Mouse (Mus musculus): ENCODE measurements around the gene Parva.

The Parva gene

DNA sequence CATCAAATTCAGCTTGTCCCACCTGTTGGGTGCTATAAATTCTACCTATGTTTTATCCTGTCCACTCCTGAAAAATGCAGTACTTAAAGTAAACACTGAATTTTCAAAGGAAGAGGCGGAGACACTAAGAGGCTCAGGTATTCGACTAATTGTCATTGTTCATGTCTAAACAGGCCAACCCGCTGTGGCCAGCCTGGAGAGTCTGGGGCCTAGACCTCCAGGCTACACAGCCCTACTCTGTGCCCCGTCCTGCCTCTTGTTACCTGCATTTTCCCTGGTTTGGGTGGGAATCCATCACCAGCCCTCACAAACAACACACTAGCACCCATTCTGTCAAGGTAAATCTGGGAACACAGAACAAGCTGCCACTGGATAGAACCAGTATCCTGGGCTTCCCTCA, 9.7 kb upstream of the Parva start:
- in situ Hi-C loops (cut with MseI, MboI): loop anchor here in 1 of 2 experiments (25.0 kb wide), 1 partner anchor 445 kb away; no protein-coding TSS in a partner anchor

DNA sequence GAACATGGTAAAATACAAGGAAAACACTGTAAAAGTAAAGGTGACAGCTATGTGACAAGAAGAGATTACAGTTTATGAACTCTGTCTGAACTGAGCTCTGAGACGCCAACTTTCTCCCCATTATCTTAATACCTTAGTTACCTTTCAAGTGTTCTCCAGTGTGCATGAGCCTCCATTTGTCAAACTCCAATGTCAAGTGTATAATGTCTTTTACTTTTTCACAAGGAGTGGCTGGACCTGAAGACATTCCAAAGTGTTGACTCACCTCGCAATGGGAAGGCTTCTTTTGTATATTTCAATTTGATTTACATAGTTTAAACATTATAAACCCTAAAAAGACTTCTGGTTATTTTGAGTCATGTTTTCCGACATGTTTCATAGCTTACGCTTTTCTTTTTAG, 3.9 kb upstream of the Parva start:
- in situ Hi-C loops (cut with MseI, MboI): loop anchor here in 1 of 2 experiments (25.0 kb wide), 1 partner anchor 439 kb away; no protein-coding TSS in a partner anchor

DNA sequence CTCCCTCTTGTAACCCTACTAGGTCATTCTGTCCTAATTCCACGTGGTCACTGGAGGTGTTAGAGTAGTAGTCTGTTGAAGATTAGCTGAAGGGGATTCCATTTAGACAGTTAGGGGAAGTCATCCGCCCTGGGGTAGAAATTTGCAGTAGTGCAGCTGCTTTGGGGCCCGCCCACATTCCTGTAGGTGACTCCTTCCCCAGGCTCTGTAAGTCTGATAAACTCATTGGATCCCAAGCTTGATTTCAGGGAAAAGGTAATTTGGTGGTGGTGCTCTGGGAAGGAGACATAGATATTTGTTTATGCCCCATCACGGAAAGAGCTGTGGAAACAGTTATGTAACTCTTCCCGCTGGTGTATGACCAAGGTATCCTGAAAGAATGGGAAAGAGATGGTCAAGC, 494 bp upstream of the Parva start:
- in situ Hi-C loops (cut with MseI, MboI): no loop called here

DNA sequence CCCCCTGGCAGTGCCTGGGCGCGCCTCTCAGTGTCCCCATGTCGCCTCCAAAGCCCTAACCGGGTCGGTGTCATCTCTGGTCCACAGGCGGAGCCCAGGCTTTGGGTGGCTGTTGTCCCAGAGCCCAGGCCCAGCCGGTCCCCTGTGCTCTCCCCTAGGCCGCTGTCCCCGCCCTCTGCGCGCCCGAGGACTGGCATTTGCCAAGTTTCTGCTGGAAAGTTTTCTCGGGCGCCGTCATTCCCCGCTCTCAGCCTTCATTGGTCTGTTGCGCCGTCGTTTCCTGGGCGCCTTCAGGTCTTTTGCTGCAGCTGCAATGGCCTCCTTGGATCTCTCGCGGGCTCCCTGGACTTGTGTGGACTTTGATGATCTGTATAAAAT, 842 bp downstream of the Parva start:
- in situ Hi-C loops (cut with MseI, MboI): no loop called here

DNA sequence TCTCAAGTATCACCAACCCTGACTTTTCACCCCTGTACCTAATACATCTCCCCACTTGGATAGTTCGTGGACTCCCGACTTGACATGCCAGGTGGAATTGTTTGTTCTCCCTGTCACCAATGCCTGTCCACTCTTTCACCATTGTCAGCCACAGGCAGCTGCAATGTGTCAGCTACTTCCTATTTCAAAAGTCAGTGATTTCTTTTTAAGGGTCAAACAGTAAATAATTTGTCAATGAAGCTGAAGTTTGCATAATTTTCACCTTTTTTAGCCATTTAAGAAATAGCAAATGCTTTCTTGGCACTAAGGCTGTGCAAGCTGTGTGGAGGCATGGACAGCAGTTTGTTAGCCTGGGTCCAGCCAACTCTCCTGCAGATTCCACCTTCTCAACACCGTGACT, 12.5 kb downstream of the Parva start:
- in situ Hi-C loops (cut with MseI, MboI): no loop called here

DNA sequence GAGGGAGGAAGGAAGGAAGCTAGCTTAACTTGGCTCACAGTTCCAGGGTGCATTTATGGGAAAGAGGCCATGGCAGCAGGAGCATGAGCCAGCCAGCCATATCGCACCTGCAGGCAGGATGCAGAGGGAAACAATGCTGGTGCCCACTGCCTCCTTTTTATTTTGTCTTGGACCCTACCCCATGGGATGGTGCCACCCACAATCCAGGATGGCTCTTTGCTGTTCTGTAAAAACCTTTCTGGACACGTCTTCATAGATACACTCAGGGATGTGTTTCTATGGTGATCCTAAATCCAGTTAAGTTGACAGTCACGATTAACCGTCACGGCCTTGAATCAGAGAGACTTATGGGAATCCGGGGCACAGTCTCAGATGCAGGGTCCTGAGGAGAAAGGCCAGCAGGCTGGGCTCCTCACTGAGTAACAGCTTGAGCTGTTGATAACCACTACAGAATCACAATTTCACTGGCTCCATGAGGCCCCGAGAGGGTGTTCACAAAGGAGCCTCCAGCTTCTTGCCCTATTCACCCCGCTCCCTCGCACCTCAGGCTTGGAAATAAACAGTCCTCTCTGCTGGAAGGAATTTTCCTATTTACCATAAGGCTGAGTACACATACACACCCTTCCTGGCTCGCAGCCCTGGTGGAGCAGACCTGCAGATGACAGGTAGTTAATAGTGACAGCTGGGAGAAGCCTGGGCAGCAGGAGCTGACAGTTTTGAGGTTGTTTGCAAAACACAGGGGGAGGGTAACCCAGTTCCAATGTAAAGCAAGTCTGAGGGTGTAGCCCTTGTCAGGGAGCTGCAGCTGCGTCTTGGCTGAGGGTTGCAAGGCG, 17.1 kb downstream of the Parva start:
- in situ Hi-C loops (cut with MseI, MboI): no loop called here

DNA sequence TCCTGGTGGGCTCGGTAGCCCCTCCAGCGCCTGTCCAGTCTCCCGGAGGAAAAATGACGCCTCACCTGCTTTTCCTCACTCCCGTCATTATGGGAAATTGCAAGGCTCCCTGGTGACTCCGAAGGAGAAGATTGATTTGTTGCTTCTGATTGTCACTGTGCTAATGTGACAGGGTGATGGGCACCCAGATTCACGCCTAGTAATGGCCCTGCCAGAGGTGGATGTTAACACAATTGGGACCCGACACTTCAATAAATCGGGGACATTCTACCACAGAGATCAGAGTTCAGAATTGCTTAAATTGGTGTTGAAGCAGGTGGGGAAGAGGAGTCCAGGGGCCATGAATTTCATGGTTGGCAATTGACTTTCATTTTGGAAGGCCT, 17.7 kb downstream of the Parva start:
- in situ Hi-C loops (cut with MseI, MboI): no loop called here

DNA sequence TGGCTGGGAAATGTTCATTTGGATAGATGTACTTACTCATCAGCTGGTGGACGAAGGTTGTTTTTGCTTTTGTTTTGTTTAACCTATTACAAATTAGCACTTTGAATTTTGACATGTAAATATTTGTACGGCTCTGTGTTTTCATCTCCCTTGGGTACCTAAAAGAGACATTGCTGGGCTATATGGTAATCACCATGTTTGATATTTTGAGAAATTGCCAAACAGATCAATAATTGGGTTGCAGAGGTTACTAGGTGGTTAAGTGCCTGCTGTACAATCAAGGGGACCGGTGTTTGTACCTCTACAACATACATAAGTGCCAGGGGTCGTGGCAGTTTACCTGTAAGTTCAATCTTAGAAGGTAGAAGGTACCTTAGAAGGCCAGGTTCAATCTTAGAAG, 19.2 kb downstream of the Parva start:
- in situ Hi-C loops (cut with MseI, MboI): no loop called here

DNA sequence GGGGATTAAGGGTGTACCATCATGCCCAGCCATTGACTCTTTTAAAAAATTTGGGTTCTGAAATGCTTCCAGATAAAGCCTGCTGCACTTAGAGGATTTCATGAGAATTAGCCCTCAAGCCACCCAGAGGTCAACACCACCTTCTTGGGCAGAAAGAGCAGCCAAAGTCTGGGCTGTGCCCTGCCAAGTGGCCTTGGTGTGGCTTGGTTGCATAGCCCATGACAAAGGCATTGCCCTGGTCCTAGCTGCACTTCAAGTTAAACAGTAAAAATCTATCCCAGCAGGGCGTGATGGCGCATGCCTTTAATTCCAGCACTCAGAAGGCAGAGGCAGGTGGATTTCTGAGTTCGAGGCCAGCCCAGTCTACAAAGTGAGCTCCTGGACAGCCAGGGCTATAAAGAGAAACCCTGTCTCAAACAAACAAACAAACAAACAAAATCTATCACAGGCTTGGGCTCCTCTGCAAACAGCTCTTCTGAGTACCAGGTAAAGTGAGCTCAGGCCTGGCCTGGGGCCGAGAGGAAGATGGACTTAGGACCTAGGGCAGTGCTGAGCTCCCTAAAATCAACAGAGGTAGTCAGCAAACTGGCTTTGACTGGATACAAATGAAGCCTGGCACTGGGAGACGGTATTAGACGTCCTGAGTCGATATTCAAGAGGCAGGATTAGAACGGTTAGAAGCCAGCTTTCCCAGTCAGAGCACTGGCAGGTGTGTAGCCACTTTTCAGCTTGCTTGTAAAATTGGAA, 22.8 kb downstream of the Parva start:
- in situ Hi-C loops (cut with MseI, MboI): no loop called here

DNA sequence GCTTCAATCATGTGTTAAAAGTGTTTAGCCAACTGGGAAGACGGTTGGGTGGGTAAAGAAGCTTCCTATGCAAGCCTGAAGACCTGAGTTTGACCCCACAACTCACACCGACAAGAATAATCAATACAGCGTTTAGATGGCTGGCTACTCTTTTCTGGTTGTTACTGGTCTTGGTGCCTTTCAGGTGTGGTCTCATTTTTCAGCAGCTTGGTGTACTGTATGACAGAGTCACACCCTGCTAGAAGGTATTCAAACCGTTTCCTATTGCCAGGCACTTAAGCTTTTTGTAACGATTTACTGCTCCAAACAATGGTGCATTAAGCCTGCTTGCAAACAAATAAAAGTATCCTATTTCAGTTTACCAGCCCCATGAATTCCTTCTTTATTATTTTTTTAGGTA, 25.2 kb downstream of the Parva start:
- in situ Hi-C loops (cut with MseI, MboI): no loop called here

DNA sequence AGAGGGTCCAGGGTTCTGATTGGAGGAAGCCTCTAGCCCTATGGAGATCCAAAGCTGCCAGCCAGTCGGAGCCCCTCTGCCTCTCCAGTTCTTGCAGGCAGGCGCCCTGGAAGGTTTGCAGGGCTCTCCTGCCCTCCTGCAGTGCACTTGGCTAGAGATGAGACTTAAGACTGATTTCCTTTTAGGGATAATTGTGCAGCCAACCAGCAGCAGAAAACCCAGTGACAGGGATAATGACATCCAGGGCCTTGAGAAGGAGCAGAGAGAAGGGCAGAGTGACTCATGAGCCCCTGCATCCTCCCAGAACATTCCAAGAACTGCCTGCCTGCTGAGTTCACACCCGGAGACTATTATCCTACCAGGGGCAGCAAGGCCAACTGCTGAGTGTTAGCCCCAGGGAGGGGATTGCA, 26.5 kb downstream of the Parva start:
- in situ Hi-C loops (cut with MseI, MboI): no loop called here

DNA sequence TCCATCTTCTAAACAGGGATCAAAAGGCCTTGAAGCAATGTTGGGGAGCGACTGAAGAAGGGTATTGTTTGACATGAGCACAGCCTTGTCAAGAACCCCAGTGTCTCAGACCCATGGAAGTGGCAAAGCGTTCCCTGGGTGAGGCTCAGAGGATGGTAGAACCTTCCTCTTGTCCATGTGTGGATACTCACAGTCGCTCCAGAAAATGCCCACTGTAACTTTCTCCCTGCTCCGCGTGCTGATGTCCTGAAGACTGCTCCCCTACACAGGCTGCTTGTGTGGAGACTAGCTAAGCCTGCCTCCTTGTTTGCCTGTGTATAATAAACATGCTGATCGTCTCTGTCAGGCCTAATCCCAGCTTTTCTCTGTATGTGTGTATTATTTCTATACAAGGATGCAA, 27.1 kb downstream of the Parva start:
- in situ Hi-C loops (cut with MseI, MboI): no loop called here

DNA sequence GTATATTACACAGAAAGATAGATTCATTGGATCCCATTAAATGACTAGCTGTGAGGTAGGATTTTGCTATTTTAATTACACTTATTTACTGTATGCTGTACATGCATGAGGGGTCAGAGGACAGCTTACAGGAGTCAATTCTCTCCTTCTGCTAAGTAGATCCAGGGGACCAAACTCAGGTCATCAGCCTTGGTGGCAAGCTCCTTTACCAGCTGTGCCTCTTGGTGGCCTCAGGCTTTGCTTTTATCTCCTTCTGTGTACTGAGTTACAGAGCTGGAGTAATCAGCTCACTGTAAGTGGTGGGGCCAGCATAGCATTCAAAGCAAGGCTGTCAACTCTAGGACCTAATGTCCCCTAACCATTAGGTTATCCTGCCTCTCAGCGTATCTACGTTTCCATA, 27.6 kb downstream of the Parva start:
- in situ Hi-C loops (cut with MseI, MboI): no loop called here

DNA sequence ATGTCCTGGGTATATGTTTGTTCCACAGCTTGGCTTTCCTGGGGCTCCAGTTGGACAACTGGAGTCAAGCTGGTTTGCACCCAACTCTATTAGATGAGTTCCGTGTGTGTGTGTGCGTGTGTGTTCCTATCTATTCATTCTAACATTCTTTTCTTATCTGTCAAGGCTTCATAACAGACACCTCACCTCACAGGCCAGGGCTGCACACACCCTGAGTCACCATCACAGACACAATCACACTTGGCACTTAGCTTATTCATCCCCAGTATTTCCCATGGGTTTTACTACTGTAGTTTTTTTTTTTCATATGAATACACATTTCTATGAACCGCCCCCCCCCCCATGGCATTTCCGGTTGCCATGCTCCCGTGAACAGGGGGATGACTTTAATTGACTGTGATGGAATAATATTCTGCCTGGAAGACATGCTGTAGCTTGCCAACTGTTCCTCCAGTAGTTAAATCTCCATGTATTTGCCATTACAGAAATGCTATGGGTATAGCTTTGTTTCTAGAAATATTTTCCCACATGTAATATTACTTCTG, 28.3 kb downstream of the Parva start:
- in situ Hi-C loops (cut with MseI, MboI): no loop called here

DNA sequence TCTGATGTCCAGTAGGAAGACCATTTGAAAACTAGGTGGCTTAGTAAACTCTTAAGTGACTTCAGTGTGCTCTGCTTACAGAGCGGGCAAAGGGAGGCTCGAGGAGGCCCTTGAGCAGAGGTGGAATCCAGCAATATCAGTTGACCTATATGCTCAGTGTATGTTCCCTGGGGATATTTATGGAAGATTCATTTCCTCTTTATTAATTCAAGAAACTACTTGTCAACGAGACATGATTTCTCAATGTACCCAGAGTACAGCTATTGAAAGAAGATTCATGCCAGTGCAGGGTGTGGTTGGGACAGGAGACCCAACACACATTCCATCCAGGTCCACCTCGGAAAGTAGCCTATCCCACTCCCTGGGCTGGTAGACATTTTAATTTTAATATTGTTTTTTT, 30.1 kb downstream of the Parva start:
- in situ Hi-C loops (cut with MseI, MboI): no loop called here

DNA sequence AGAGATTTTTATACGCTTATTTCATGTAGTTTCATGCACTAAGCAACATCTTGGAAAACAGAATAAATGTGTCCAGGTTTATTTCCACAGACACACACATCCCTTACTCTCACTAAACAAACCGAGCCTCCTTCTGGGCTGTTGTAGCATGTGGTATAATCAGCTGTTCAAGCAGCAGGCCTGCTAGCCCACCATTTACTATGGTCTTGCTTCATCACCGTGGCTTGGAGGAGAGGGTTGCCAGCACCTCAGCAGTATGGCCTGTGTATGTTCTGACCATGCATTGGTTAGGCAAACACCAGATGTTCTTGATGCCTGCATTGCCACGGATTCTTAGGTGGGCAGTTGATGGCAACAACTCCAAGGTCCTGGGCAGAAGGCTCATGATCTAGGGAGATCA, 30.6 kb downstream of the Parva start:
- in situ Hi-C loops (cut with MseI, MboI): no loop called here

DNA sequence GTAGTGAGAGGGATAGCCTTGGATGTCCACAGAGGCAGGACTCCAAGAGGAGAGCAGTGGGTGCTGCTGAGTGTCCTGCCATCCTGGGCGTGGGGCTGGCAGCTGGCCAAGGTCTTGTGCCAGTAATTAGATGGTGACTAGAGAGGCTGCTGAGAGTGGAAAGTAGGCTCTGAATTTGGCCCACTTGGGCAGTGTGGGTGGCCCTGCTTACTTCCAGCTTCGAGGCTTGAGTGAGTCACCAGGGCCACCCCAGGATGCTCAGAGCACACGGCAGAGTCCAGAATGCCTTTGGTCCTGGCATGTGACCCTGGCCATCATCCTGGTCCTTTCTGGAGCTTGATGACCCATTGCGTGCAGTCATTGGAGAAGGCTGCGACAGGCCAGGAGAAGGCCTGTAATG, 31.1 kb downstream of the Parva start:
- in situ Hi-C loops (cut with MseI, MboI): no loop called here

DNA sequence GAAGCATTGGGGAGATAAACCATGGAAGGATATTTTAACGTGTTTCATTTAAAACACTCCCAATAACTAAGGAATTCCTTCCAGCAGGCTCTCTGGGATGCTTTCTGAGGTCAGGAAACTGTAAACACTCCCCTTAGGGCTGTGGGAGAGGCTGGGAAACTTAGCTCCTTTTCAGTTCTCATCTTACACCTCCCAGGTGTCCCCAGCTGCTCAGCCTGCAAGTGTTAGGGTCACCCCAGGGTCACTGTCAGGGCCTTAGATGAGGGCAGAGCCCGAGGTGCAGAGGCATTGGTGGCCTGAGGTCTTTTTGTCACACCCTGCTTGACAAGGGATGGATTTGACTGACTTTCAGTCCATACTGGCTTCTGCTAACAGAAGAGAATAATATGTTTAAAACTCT, 35.8 kb downstream of the Parva start:
- in situ Hi-C loops (cut with MseI, MboI): no loop called here

DNA sequence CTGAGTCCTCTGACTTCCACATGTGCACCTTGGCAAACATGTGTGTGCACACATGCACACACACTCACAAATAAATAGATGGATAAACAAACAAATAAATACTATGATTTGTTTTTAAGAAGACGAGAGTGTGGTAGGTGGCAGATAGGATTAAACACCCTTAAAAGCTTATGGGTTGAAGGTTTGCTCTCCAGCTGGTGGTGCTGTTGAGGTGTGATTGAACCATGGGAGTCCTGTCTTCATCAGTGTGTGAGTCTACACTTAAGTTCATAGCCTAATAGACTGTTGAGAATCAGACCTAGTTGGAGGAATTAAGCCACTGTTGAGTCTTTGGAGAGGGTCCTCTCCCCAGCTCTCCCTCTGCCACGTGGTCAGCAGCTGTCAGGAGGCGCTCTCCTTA, 38.6 kb downstream of the Parva start:
- in situ Hi-C loops (cut with MseI, MboI): no loop called here

DNA sequence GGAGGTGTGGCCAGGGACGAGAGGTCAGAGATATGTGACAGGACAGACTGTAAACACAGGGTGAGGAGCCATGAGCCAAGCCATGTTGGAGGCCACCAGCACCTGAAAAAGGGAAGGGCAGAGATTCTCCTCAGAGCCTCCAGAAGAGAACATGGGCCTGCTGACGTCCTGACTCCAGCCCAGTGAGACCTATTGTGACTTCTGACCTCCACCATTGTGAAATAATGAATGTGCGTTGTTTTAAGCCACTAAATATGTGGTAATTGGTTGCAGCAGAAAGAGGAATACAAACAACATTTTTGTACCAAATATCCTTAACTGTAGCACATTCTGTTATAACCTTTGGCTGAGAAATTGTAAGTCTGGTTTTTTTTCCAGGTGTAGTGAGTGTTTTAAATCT, 39.5 kb downstream of the Parva start:
- in situ Hi-C loops (cut with MseI, MboI): no loop called here

DNA sequence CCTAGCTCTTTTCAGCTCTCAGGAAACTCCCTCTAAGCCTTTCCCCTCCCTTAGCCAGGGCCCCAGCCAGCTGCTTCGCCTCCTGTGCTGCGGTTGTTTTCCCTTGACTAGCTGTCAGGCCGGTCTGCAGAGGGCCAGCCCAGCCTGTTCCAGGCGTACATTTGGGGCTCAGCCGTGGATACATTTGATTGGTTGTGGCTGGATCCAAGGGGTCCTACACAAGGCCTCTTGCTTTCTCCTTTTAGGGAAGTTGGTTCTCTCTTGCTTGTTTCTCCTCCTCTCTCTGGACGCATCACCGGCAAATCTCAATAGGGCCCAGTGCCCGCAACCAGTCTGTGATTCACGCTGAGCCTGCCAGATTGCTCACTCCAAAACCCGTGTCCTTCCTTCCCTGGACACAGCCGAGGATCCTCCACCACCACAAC, 40.4 kb downstream of the Parva start:
- in situ Hi-C loops (cut with MseI, MboI): no loop called here

DNA sequence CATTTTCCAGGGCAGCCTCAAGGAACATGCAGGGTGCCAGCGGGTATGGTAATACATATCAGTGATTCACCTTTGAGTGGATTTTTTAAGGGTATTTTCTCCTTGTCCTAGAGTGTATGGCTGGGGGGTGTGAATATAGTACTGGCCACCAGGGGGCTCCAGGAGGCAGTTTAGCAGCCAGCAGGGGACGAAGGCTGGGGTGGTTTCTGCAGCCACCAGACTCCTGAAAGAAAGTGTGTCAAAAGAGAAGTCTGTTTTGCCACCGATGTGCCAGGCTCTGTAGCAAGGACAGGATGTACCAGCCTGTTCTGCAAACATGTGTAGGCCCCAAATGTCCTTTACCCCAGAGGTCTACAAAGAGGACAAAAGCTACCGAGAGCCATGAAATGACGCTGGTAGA, 42.5 kb downstream of the Parva start:
- in situ Hi-C loops (cut with MseI, MboI): no loop called here

DNA sequence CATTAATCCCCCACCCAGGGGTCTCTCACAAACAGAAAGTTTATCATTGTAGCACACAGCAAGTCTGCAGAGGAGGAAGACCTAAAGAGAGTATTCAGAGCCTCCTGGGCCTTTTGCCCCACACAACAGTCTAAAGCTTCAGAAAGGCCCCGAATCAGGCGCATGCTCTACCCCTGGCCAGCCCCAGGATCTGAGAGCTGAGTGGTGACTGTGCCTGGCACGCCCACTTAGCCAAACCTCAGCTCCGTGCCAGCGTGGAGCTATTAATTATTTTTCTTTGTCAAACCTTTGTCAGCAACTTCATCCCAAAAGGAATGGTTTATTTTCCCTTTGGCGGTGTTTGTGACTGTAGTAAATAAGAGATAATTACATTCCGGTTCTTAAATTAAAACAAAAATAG, 44.0 kb downstream of the Parva start:
- in situ Hi-C loops (cut with MseI, MboI): no loop called here
